In genomic region chr7:98838729-98839141, GRCm38 (mm10) we compare ENCODE assay signal across 8 mouse cellular contexts. TPM values are rescaled to one million over a fixed set of nuclear protein-coding genes. Genes with fewer than 3 reads are reported as not detected.
DNase-seq lines count a peak whose midpoint lies in the region; ATAC-seq lines count a peak whose summit lies in the region.

No protein-coding gene starts in this region.

- peak; percentile 55 to 81 for DNase-seq in adrenal gland, adult (ENCODE audit: inconsistent age in 2 of 2, low spot score in 1 of 2)
- DNase-seq in adrenal gland, adult 8-10 months = no peak
- DNase-seq in CD4-positive helper T cell, adult 2 months (ENCODE audit: low read depth, low spot score) = peak; percentile 46
- peak; percentile 51 for DNase-seq in embryo, embryonic 11.5 days (ENCODE audit: low read depth, low spot score)
- peak; percentile 66 to 67 for DNase-seq in heart, postnatal 10 days
- DNase-seq in urinary bladder, postnatal 14 days (ENCODE audit: low spot score) = peak; percentile 74

- H3K9ac ChIP-seq in limb, embryonic 12.5 days (replicated peaks) = peak overlapping the region; percentile 61
- H3K9ac ChIP-seq in midbrain, embryonic 15.5 days = peak overlapping the region; percentile 45

- H3K4me3 ChIP-seq in limb, embryonic 12.5 days (replicated peaks) = peak overlapping the region; percentile 71
- H3K4me3 ChIP-seq in midbrain, embryonic 15.5 days = peak overlapping the region; percentile 49

- H3K27ac ChIP-seq in limb, embryonic 12.5 days = peak overlapping the region; percentile 26
- H3K27ac ChIP-seq in midbrain, embryonic 15.5 days = no peak overlapping the region

- H3K27me3 ChIP-seq in limb, embryonic 12.5 days = peaks cover 96% of the 10 kb centered on the region
- H3K27me3 ChIP-seq in midbrain, embryonic 15.5 days (replicated peaks) = peaks cover 74% of the 10 kb centered on the region

- WGBS in limb, embryonic 12.5 days = under 1% methylated on average over 48 of the region's 48 CpGs
- under 1% methylated on average over 48 of the region's 48 CpGs for WGBS in midbrain, embryonic 15.5 days

- peak overlapping the region; percentile 96 for H3K4me2 ChIP-seq in limb, embryonic 12.5 days
- peak overlapping the region; percentile 91 for H3K4me2 ChIP-seq in midbrain, embryonic 15.5 days

- no peaks in the 10 kb centered on the region for H3K9me3 ChIP-seq in limb, embryonic 12.5 days
- no peaks in the 10 kb centered on the region for H3K9me3 ChIP-seq in midbrain, embryonic 15.5 days

- intact Hi-C loops in heart, postnatal 10 days (cut with DNase I) = loop anchor here (1.0 to 5.0 kb wide), 4 partner anchors 34 to 240 kb away; no protein-coding TSS in a partner anchor

- H3K36me3 ChIP-seq in limb, embryonic 12.5 days = no peaks in the 10 kb centered on the region
- no peaks in the 10 kb centered on the region for H3K36me3 ChIP-seq in midbrain, embryonic 15.5 days (replicated peaks)

- peak; percentile 36; the same call in 1 of the 2 replicates for ATAC-seq in limb, embryonic 12.5 days (ENCODE audit: insufficient number of reproducible peaks, insufficient read depth, low FRiP score, low TSS enrichment, low read depth)
- ATAC-seq in midbrain, embryonic 15.5 days (replicated peaks) = peak; percentile 46; the same call in 1 of the 2 replicates

- peaks cover 85% of the 10 kb centered on the region for H3K4me1 ChIP-seq in limb, embryonic 12.5 days (replicated peaks)
- H3K4me1 ChIP-seq in midbrain, embryonic 15.5 days = peaks cover 53% of the 10 kb centered on the region

RNA-seq across cellular contexts. Expression of gene Wnt11, which starts 3.8 kb away (rescaled TPM):
- total RNA-seq in adrenal gland, adult 8-10 months (2022) = 1 to 10 TPM in 3 of 4 experiments, under 1 TPM in 1; 0.59 to 1.5 (median 1.2) TPM
- 1 to 10 TPM; 2.5 to 2.6 TPM for total RNA-seq in heart, postnatal 10 days (2021)
- 44.4 and 67.0 TPM in 2 replicates for polyA plus RNA-seq in limb, embryonic 12.5 days (2016; fragmentation: Nextera tagmentation; extraction: Ambion mirVana)
- polyA plus RNA-seq in midbrain, embryonic 15.5 days (2015; fragmentation: Nextera tagmentation; extraction: Ambion mirVana) = 0.99 and 1.0 TPM in 2 replicates
